Mouse (Mus musculus): ENCODE measurements around the gene Gm38392. TPM values are rescaled to one million over a fixed set of nuclear protein-coding genes. Genes with fewer than 3 reads are reported as not detected.
A peak's percentile ranks its signal among the peaks of the same experiment; 100 is the strongest.
"Not testable (repeated sequence)": the region's sequence is repeated elsewhere in the genome, so short reads cannot be mapped to it uniquely, and the experiment has no call there.

Gm38392 gene
- polyA plus RNA-seq, 1 experiment from 2014 or later, result not detected

GRCm38 (mm10) chr3:88274002-88274401 lies 13.0 kb downstream of the Gm38392 start:
- no peak for ATAC-seq
- Histone ChIP-seq H3K4me1 (no peaks in the 10 kb centered on the region), H3K36me3 (ENCODE audit: poor library complexity, severe bottlenecking) (no peaks in the 10 kb centered on the region), H3K4me2 (no peak overlapping the region), H3K4me3 (no peak overlapping the region), H3K9ac (no peak overlapping the region), H3K27ac (no peak overlapping the region), H3K27me3 (no peaks in the 10 kb centered on the region), H3K9me3 (replicated peaks) (no peaks in the 10 kb centered on the region)
- 91% methylated on average over 4 of the region's 4 CpGs for WGBS

GRCm38 (mm10) chr3:88271859-88272258 lies 15.2 kb downstream of the Gm38392 start:
- no peaks in the 10 kb centered on the region for H3K9me3 ChIP-seq (replicated peaks)
- 94% methylated on average over 3 of the region's 3 CpGs for WGBS
- H3K4me2 ChIP-seq, result no peak overlapping the region
- no peak overlapping the region for H3K9ac ChIP-seq
- ATAC-seq, result no peak
- no peaks in the 10 kb centered on the region for H3K27me3 ChIP-seq
- H3K27ac ChIP-seq, result no peak overlapping the region
- no peaks in the 10 kb centered on the region for H3K36me3 ChIP-seq (ENCODE audit: poor library complexity, severe bottlenecking)
- no peak overlapping the region for H3K4me3 ChIP-seq
- no peaks in the 10 kb centered on the region for H3K4me1 ChIP-seq

GRCm38 (mm10) chr3:88271298-88271697 lies 15.7 kb downstream of the Gm38392 start:
- not testable (repeated sequence) for H3K4me2 ChIP-seq; H3K4me3 ChIP-seq; H3K36me3 ChIP-seq (ENCODE audit: poor library complexity, severe bottlenecking); H3K27me3 ChIP-seq; H3K9ac ChIP-seq; H3K4me1 ChIP-seq; H3K9me3 ChIP-seq (replicated peaks); ATAC-seq; H3K27ac ChIP-seq
- WGBS, result 95% methylated on average over 2 of the region's 2 CpGs

GRCm38 (mm10) chr3:88268991-88269390 lies 18.0 kb downstream of the Gm38392 start:
- Histone ChIP-seq H3K4me3 (no peak overlapping the region), H3K27me3 (no peaks in the 10 kb centered on the region), H3K4me1 (no peaks in the 10 kb centered on the region), H3K27ac (no peak overlapping the region), H3K36me3 (ENCODE audit: poor library complexity, severe bottlenecking) (no peaks in the 10 kb centered on the region), H3K9ac (no peak overlapping the region), H3K4me2 (no peak overlapping the region), H3K9me3 (replicated peaks) (no peaks in the 10 kb centered on the region)
- WGBS, result 89% methylated on average over 5 of the region's 5 CpGs
- ATAC-seq, result no peak

GRCm38 (mm10) chr3:88268014-88268413 lies 19.0 kb downstream of the Gm38392 start:
- WGBS, result 87% methylated on average over 6 of the region's 6 CpGs
- not testable (repeated sequence) for H3K27ac ChIP-seq

GRCm38 (mm10) chr3:88262346-88262745 lies 24.7 kb downstream of the Gm38392 start:
- H3K27me3 ChIP-seq, result no peaks in the 10 kb centered on the region
- no peak overlapping the region for H3K27ac ChIP-seq
- no peaks in the 10 kb centered on the region for H3K4me1 ChIP-seq
- H3K36me3 ChIP-seq (ENCODE audit: poor library complexity, severe bottlenecking), result no peaks in the 10 kb centered on the region
- no peak for ATAC-seq
- H3K9me3 ChIP-seq (replicated peaks), result no peaks in the 10 kb centered on the region
- 76% methylated on average over 3 of the region's 3 CpGs for WGBS
- H3K4me2 ChIP-seq, result no peak overlapping the region
- H3K9ac ChIP-seq, result no peak overlapping the region
- no peak overlapping the region for H3K4me3 ChIP-seq

More at GRCm38 (mm10) chr3:88268014-88268413, 19.0 kb downstream of the Gm38392 start:
- not testable (repeated sequence) for H3K4me2 ChIP-seq; H3K4me1 ChIP-seq; H3K9ac ChIP-seq; H3K36me3 ChIP-seq (ENCODE audit: poor library complexity, severe bottlenecking); H3K4me3 ChIP-seq; H3K9me3 ChIP-seq (replicated peaks); ATAC-seq; H3K27me3 ChIP-seq

GRCm38 (mm10) chr3:88256382-88256781 lies 30.6 kb downstream of the Gm38392 start:
- Histone ChIP-seq H3K4me1 (peaks cover 8% of the 10 kb centered on the region), H3K27me3 (peaks cover 33% of the 10 kb centered on the region), H3K9me3 (replicated peaks) (no peaks in the 10 kb centered on the region), H3K4me2 (no peak overlapping the region), H3K27ac (no peak overlapping the region), H3K9ac (no peak overlapping the region), H3K4me3 (no peak overlapping the region), H3K36me3 (ENCODE audit: poor library complexity, severe bottlenecking) (no peaks in the 10 kb centered on the region)
- WGBS, result 84% methylated on average over 7 of the region's 7 CpGs
- ATAC-seq, result no peak

- ATAC-seq, result no peak
- Histone ChIP-seq H3K27ac (no peak overlapping the region), H3K27me3 (peaks cover 33% of the 10 kb centered on the region)
Observed at GRCm38 (mm10) chr3:88255950-88256349, 31.1 kb downstream of the Gm38392 start.

GRCm38 (mm10) chr3:88254268-88254926 lies 32.6 kb downstream of the Gm38392 start, which contains the start of gene Rhbg:
Gene Rhbg (minus strand): TSS chr3:88254709.
- H3K4me2 ChIP-seq, result peak within 1 kb of the TSS; percentile 64
- H3K27ac ChIP-seq, result no peak within 1 kb of the TSS
- H3K4me1 ChIP-seq, result peaks cover 8% of the 10 kb centered on the region
- H3K36me3 ChIP-seq (ENCODE audit: poor library complexity, severe bottlenecking), result no peaks in the 10 kb centered on the region
- H3K9ac ChIP-seq, result peak within 1 kb of the TSS; percentile 66
- no peaks in the 10 kb centered on the region for H3K9me3 ChIP-seq (replicated peaks)
- ATAC-seq, result no peak
- H3K27me3 ChIP-seq, result peaks cover 33% of the 10 kb centered on the region
- peak within 1 kb of the TSS; percentile 36 for H3K4me3 ChIP-seq
- 1% methylated on average over 33 of the region's 34 CpGs for WGBS

More at GRCm38 (mm10) chr3:88255950-88256349, 31.1 kb downstream of the Gm38392 start:
- WGBS, result 84% methylated on average over 6 of the region's 6 CpGs
- Histone ChIP-seq H3K36me3 (ENCODE audit: poor library complexity, severe bottlenecking) (no peaks in the 10 kb centered on the region), H3K4me3 (no peak overlapping the region), H3K9ac (no peak overlapping the region), H3K9me3 (replicated peaks) (no peaks in the 10 kb centered on the region), H3K4me2 (no peak overlapping the region), H3K4me1 (peaks cover 8% of the 10 kb centered on the region)

GRCm38 (mm10) chr3:88252739-88253138 lies 34.3 kb downstream of the Gm38392 start:
- WGBS, result 77% methylated on average over 6 of the region's 6 CpGs
- Histone ChIP-seq H3K27me3 (peaks cover 33% of the 10 kb centered on the region), H3K36me3 (ENCODE audit: poor library complexity, severe bottlenecking) (no peaks in the 10 kb centered on the region), H3K9me3 (replicated peaks) (no peaks in the 10 kb centered on the region), H3K4me2 (no peak overlapping the region), H3K4me3 (no peak overlapping the region), H3K9ac (no peak overlapping the region), H3K4me1 (peaks cover 8% of the 10 kb centered on the region), H3K27ac (no peak overlapping the region)
- no peak for ATAC-seq

- H3K27ac ChIP-seq, result no peak overlapping the region
- 65% methylated on average over 11 of the region's 11 CpGs for WGBS
Observed at GRCm38 (mm10) chr3:88248406-88248805, 38.6 kb downstream of the Gm38392 start.

GRCm38 (mm10) chr3:88247666-88248065 lies 39.3 kb downstream of the Gm38392 start:
- H3K9ac ChIP-seq, result no peak overlapping the region
- H3K4me1 ChIP-seq, result peaks cover 15% of the 10 kb centered on the region
- H3K27me3 ChIP-seq, result peaks cover 7% of the 10 kb centered on the region; the same call in 1 of the 2 replicates
- no peak overlapping the region for H3K4me3 ChIP-seq
- 77% methylated on average over 9 of the region's 9 CpGs for WGBS
- no peak overlapping the region for H3K4me2 ChIP-seq
- H3K9me3 ChIP-seq (replicated peaks), result no peaks in the 10 kb centered on the region
- H3K36me3 ChIP-seq (ENCODE audit: poor library complexity, severe bottlenecking), result no peaks in the 10 kb centered on the region
- no peak for ATAC-seq
- H3K27ac ChIP-seq, result no peak overlapping the region

More at GRCm38 (mm10) chr3:88248406-88248805, 38.6 kb downstream of the Gm38392 start:
- peaks cover 14% of the 10 kb centered on the region for H3K27me3 ChIP-seq
- H3K4me1 ChIP-seq, result peaks cover 7% of the 10 kb centered on the region
- no peak overlapping the region for H3K4me3 ChIP-seq
- ATAC-seq, result no peak
- H3K4me2 ChIP-seq, result no peak overlapping the region
- H3K36me3 ChIP-seq (ENCODE audit: poor library complexity, severe bottlenecking), result no peaks in the 10 kb centered on the region
- H3K9ac ChIP-seq, result no peak overlapping the region
- no peaks in the 10 kb centered on the region for H3K9me3 ChIP-seq (replicated peaks)

GRCm38 (mm10) chr3:88245811-88246210 lies 41.2 kb downstream of the Gm38392 start:
- WGBS, result 15% methylated on average over 13 of the region's 13 CpGs
- Histone ChIP-seq H3K27ac (no peak overlapping the region), H3K36me3 (ENCODE audit: poor library complexity, severe bottlenecking) (no peaks in the 10 kb centered on the region), H3K4me2 (no peak overlapping the region), H3K27me3 (peaks cover 7% of the 10 kb centered on the region; the same call in 1 of the 2 replicates), H3K9ac (no peak overlapping the region), H3K9me3 (replicated peaks) (no peaks in the 10 kb centered on the region), H3K4me3 (no peak overlapping the region), H3K4me1 (peaks cover 33% of the 10 kb centered on the region)
- no peak for ATAC-seq

All from forebrain, embryonic 13.5 days (tissue).